Mouse (Mus musculus) heart, embryonic 16.5 days (tissue): ENCODE data around the gene Pmch. TPM values are rescaled to one million over a fixed set of nuclear protein-coding genes. Genes with fewer than 3 reads are reported as not detected.

ENCODE experiments used
- ATAC-seq: fragments of 200-750 bp; cut with Nextera tagmentation; replicated peaks from 2 replicates; pipeline ENCODE4 v1.8.0; 2017; ENCODE audit warnings: moderate number of reproducible peaks; ENCODE audit not compliant: insufficient read depth, low FRiP score; ENCODE audit errors: extremely low read depth
- H3K27ac ChIP-seq: fragments of 300-500 bp; sonication (generic); 2 replicates; pipeline ENCODE4 v1.5.1; 2014; ENCODE audit warnings: mild to moderate bottlenecking, low read length, control low read depth, moderate library complexity
- H3K27me3 ChIP-seq: fragments of 300-500 bp; sonication (generic); 2 replicates; pipeline ENCODE4 v1.6.1; 2014; ENCODE audit warnings: low read length, mixed read lengths; ENCODE audit not compliant: control insufficient read depth, insufficient read depth
- H3K36me3 ChIP-seq: fragments of 300-500 bp; sonication (generic); 2 replicates; pipeline ENCODE4 v1.6.1; 2014; ENCODE audit not compliant: control insufficient read depth, insufficient read depth
- H3K4me1 ChIP-seq: fragments of 300-500 bp; sonication (generic); 2 replicates; pipeline ENCODE4 v1.6.1; 2014; ENCODE audit warnings: low read length, mixed read lengths; ENCODE audit not compliant: control insufficient read depth, insufficient read depth
- H3K4me2 ChIP-seq: fragments of 300-500 bp; sonication (generic); 2 replicates; pipeline ENCODE4 v1.6.1; 2014; ENCODE audit warnings: low read depth, mild to moderate bottlenecking, control low read depth, low read length
- H3K4me3 ChIP-seq: fragments of 300-500 bp; sonication (generic); 2 replicates; pipeline ENCODE4 v1.5.1; 2014; ENCODE audit warnings: mild to moderate bottlenecking, control low read depth, low read length
- H3K9ac ChIP-seq: fragments of 300-500 bp; sonication (generic); 2 replicates; pipeline ENCODE4 v1.6.1; 2014; ENCODE audit warnings: low read length, control low read depth
- H3K9me3 ChIP-seq: fragments of 300-500 bp; sonication (generic); replicated peaks from 2 replicates; pipeline ENCODE4 v1.6.1; 2016; ENCODE audit warnings: low read length; ENCODE audit not compliant: control insufficient read depth
- WGBS: fragments of 180-500 bp; shearing (Covaris S2); extraction: QIAGEN DNeasy Blood & Tissue Kit; methylation state at CpG from one replicate; pipeline ENCODE4 v1.1.7; 2014; 5-methylcytosine and 5-hydroxymethylcytosine counted together
- polyA plus RNA-seq: library from polyadenylated mRNA; unstranded; fragments of >200 nt; fragmentation: Nextera tagmentation; extraction: Ambion mirVana; gene quantifications from 2 replicates; pipeline ENCODE4 v1.2.1, GENCODE M21; 2015

The Pmch gene
- polyA plus RNA-seq, 1 experiment from 2014 or later, result 0.33 TPM

DNA sequence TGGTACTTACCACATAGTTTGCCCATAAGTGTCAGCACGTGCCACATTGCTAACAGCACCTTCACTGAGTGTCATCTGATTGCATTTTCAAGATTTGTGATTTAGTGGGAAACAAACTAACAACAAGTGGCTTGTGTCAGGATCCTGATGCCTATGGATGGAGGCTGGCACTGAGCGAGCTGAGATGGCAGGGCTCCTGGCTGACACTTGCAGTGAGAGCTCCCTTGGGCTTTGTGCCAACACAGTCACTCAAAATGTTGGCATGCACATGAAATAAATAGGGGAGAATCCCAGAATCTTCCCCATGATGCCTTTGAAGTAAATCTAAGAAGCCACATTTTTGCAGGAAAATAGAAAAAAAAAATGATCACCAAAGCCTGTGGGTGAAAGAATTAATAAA lies 22.4 kb downstream of the Pmch start:
- Histone ChIP-seq H3K27me3 (no peaks in the 10 kb centered on the region), H3K4me1 (no peaks in the 10 kb centered on the region), H3K27ac (no peak overlapping the region), H3K9ac (no peak overlapping the region), H3K9me3 (no peaks in the 10 kb centered on the region), H3K36me3 (peaks cover 5% of the 10 kb centered on the region; the same call in 1 of the 2 replicates), H3K4me3 (no peak overlapping the region), H3K4me2 (no peak overlapping the region)
- ATAC-seq, result no peak
- 81% methylated on average over 2 of the region's 2 CpGs for WGBS

DNA sequence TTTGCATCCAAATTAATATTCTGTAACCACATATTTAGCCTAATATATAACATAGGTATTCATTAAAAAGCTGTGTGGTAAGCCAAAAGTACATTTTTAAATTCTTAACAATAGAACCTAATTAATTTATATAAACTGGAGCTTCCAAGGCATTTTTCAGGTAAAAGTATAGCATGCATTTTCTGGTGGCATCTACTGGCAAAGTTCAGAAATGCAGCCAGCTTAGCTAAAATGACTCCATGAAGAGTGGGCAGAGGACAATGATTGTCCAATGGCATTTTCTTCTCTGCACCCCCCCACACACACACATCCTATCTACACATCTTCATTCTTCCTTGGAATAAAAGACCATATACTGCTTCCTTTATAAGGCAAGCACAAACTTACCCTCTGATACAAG lies 28.8 kb downstream of the Pmch start:
- 0 out of 2 replicates have a peak, but pooled peaks cover 2% of the 10 kb centered on the region for H3K36me3 ChIP-seq
- H3K27ac ChIP-seq, result no peak overlapping the region
- H3K9me3 ChIP-seq, result no peaks in the 10 kb centered on the region
- no peak overlapping the region for H3K4me2 ChIP-seq
- H3K4me1 ChIP-seq, result no peaks in the 10 kb centered on the region
- H3K27me3 ChIP-seq, result no peaks in the 10 kb centered on the region
- no peak overlapping the region for H3K9ac ChIP-seq
- no peak overlapping the region for H3K4me3 ChIP-seq
- ATAC-seq, result no peak

DNA sequence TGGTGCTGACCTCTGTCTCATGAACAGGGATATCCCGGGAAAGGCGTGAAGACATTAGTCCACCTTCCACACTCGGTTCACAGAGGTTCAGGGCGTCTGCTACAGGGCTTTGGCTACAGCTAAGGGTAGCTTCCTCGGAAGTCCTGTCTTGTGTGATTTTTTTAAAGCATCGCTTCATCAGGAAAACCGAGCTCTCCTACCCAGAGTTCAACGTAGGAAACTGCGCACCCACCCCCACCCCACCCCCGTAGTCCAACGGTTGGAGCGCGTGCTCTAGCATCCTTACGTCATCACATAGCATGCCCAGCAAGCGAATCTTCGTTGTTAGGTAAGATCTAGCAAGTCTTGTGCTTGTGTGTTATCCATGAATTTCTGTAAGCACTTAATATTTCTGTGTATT lies 44.8 kb downstream of the Pmch start:
- no peaks in the 10 kb centered on the region for H3K4me1 ChIP-seq
- H3K9me3 ChIP-seq, result no peaks in the 10 kb centered on the region
- peaks cover 4% of the 10 kb centered on the region for H3K36me3 ChIP-seq
- ATAC-seq, result no peak
- WGBS, result 95% methylated on average over 16 of the region's 16 CpGs
- no peak overlapping the region for H3K4me2 ChIP-seq
- H3K9ac ChIP-seq, result no peak overlapping the region
- H3K27ac ChIP-seq, result no peak overlapping the region
- no peaks in the 10 kb centered on the region for H3K27me3 ChIP-seq
- no peak overlapping the region for H3K4me3 ChIP-seq

Other genes with a start within 250 kb of the Pmch start
- gene Igf1, start 232.8 kb upstream of the Pmch start, polyA plus RNA-seq, result 27.5 and 28.0 TPM in 2 replicates
- 9.4 and 12.0 TPM in 2 replicates for gene Parpbp, start 55.9 kb downstream of the Pmch start, polyA plus RNA-seq
- gene Nup37, start 55.9 kb downstream of the Pmch start, polyA plus RNA-seq, result 33.5 and 37.0 TPM in 2 replicates
- 45.9 and 47.5 TPM in 2 replicates for gene Washc3, start 110.0 kb downstream of the Pmch start, polyA plus RNA-seq